In genomic region chr11:54312021-54312420, GRCm38 (mm10) we compare ENCODE assay signal across 12 mouse cellular contexts. TPM values are rescaled to one million over a fixed set of nuclear protein-coding genes. Genes with fewer than 3 reads are reported as not detected.
DNase-seq lines count a peak whose midpoint lies in the region; ATAC-seq and TF ChIP-seq lines count a peak whose summit lies in the region.
"Had no signal": no experiment of that assay in that cellular context is flagged by ENCODE, and none has a peak within 500 bp of the region (broad histone marks: within the 10 kb centered on the region; RNA-seq: fewer than 3 reads in every experiment).

No protein-coding gene starts in this region.

- no peaks in the 10 kb centered on the region for H3K27me3 ChIP-seq in MEL (ENCODE audit: control insufficient read depth in 1 of 2, insufficient read depth in 2 of 2, low read length in 2 of 2)
- H3K27me3 ChIP-seq in hindbrain, embryonic 13.5 days = no peaks in the 10 kb centered on the region
- H3K27me3 ChIP-seq in midbrain, embryonic 10.5 days (ENCODE audit: low read depth, poor library complexity, severe bottlenecking) = no peaks in the 10 kb centered on the region

- H3K79me2 ChIP-seq in MEL (ENCODE audit: control insufficient read depth, insufficient read depth, low read length, poor library complexity) = no peaks in the 10 kb centered on the region

- H3K4me1 ChIP-seq in MEL (ENCODE audit: control insufficient read depth in 1 of 2, insufficient read depth in 2 of 2, low read length in 2 of 2) = peaks cover 29 to 35% of the 10 kb centered on the region in 2 experiments
- peaks cover 58% of the 10 kb centered on the region for H3K4me1 ChIP-seq in hindbrain, embryonic 13.5 days (replicated peaks)
- H3K4me1 ChIP-seq in midbrain, embryonic 10.5 days = peaks cover 65% of the 10 kb centered on the region

- peaks cover 0 to 22% of the 10 kb centered on the region in 2 experiments; a peak in 2 of 4 replicates for H3K36me3 ChIP-seq in MEL (ENCODE audit: control insufficient read depth in 1 of 2, insufficient read depth in 2 of 2, low read length in 2 of 2)
- no peaks in the 10 kb centered on the region for H3K36me3 ChIP-seq in hindbrain, embryonic 13.5 days
- H3K36me3 ChIP-seq in midbrain, embryonic 10.5 days = no peaks in the 10 kb centered on the region

- H3K9ac ChIP-seq in MEL (ENCODE audit: control insufficient read depth, low read depth, low read length, poor library complexity, severe bottlenecking) = no peak overlapping the region
- H3K9ac ChIP-seq in hindbrain, embryonic 13.5 days = peak overlapping the region; percentile 52

- peak; percentile 59; the same call in 1 of the 2 replicates for ATAC-seq in hindbrain, embryonic 13.5 days (ENCODE audit: low FRiP score)

- 5% methylated on average over 5 of the region's 5 CpGs for WGBS in hindbrain, embryonic 13.5 days
- WGBS in midbrain, embryonic 10.5 days = 5% methylated on average over 5 of the region's 5 CpGs

- H3K4me2 ChIP-seq in hindbrain, embryonic 13.5 days = no peak overlapping the region

- TF ChIP-seq EP300 in MEL (IDR thresholded peaks at IDR 0.05; ENCODE audit: low read depth in 1 of 2, low read length in 2 of 2) = no peak

- no peak overlapping the region for H3K4me3 ChIP-seq in MEL (ENCODE audit: control insufficient read depth in 1 of 2, insufficient read depth in 1 of 2, low read depth in 2 of 2, low read length in 2 of 2)
- no peak overlapping the region for H3K4me3 ChIP-seq in hindbrain, embryonic 13.5 days
- H3K4me3 ChIP-seq in midbrain, embryonic 10.5 days = peak overlapping the region; percentile 16; the same call in 1 of the 2 replicates

- no peak for TF ChIP-seq CTCF in MEL (IDR thresholded peaks at IDR 0.05 in 2 of 3, conservative IDR thresholded peaks at IDR 0.05 in 1 of 3; ENCODE audit: control insufficient read depth in 1 of 3, insufficient read depth in 1 of 3, low read depth in 2 of 3, low read length in 3 of 3, poor library complexity in 1 of 3, severe bottlenecking in 1 of 3)

- peak; percentile 51 for DNase-seq in cerebellum, adult 9-10 months
- DNase-seq in cerebellum, adult 11 months = no peak
- peak; percentile 23 for DNase-seq in MEL (ENCODE audit: low read depth, low spot score)
- DNase-seq in fibroblast of lung, adult 2 months (ENCODE audit: low read depth) = peak; percentile 73
- DNase-seq in midbrain, embryonic 10.5 days (ENCODE audit: low spot score) = peak; percentile 76
- no peak for DNase-seq in urinary bladder, adult 2 months (ENCODE audit: low spot score)
- no peak for DNase-seq in thymus, postnatal 25 days

- TF ChIP-seq RAD21 in MEL (IDR thresholded peaks at IDR 0.05; ENCODE audit: low read depth, low read length) = no peak

- no peaks in the 10 kb centered on the region for H3K9me3 ChIP-seq in MEL (replicated peaks; ENCODE audit: insufficient read depth, low read length)
- no peaks in the 10 kb centered on the region for H3K9me3 ChIP-seq in hindbrain, embryonic 13.5 days
- no peaks in the 10 kb centered on the region for H3K9me3 ChIP-seq in midbrain, embryonic 10.5 days (replicated peaks)

- H3K27ac ChIP-seq in MEL (ENCODE audit: control insufficient read depth, low read depth, low read length) = no peak overlapping the region
- H3K27ac ChIP-seq in hindbrain, embryonic 13.5 days = peak overlapping the region; percentile 70
- peak overlapping the region; percentile 81 for H3K27ac ChIP-seq in midbrain, embryonic 10.5 days (replicated peaks)

- no peak for TF ChIP-seq POLR2A in MEL (IDR thresholded peaks at IDR 0.05; ENCODE audit: control insufficient read depth in 1 of 2, insufficient read depth in 1 of 2, low read depth in 1 of 2, low read length in 2 of 2, poor library complexity in 1 of 2)

TF ChIP-seq in MEL, 35 proteins besides CTCF, POLR2A, EP300 and RAD21:
- TF ChIP-seq JUND (IDR thresholded peaks at IDR 0.05; ENCODE audit: low read depth, low read length) (no peak), SIN3A (IDR thresholded peaks at IDR 0.05; ENCODE audit: low read length) (no peak), ZC3H11A (IDR thresholded peaks at IDR 0.05; ENCODE audit: low read depth, low read length) (no peak), POLR2AphosphoS5 (IDR thresholded peaks at IDR 0.05; ENCODE audit: borderline replicate concordance, low read depth, low read length) (no peak), ZKSCAN1 (IDR thresholded peaks at IDR 0.05; ENCODE audit: low read depth, low read length) (no peak), GATA1 (IDR thresholded peaks at IDR 0.05; ENCODE audit: low read depth, low read length) (no peak), CHD1 (IDR thresholded peaks at IDR 0.05; ENCODE audit: low read depth, low read length) (no peak), SMC3 (IDR thresholded peaks at IDR 0.05; ENCODE audit: low read depth, low read length) (no peak), MAX (IDR thresholded peaks at IDR 0.05; ENCODE audit: low read length) (no peak), HCFC1 (IDR thresholded peaks at IDR 0.05; ENCODE audit: low read depth, low read length) (no peak), MEF2A (IDR thresholded peaks at IDR 0.05; ENCODE audit: extremely low read depth, insufficient replicate concordance, low read depth, low read length, poor library complexity, severe bottlenecking) (no peak), MAZ (IDR thresholded peaks at IDR 0.05; ENCODE audit: low read depth, low read length) (no peak), MXI1 (IDR thresholded peaks at IDR 0.05; ENCODE audit: low read depth, low read length) (no peak), MAFK (IDR thresholded peaks at IDR 0.05; ENCODE audit: borderline replicate concordance, low read depth, low read length) (no peak), CHD2 (IDR thresholded peaks at IDR 0.05; ENCODE audit: low read length) (no peak), UBTF (IDR thresholded peaks at IDR 0.05; ENCODE audit: borderline replicate concordance, insufficient read depth, low read depth, low read length) (no peak), ETS1 (IDR thresholded peaks at IDR 0.05; ENCODE audit: low read depth, low read length) (no peak)

RNA-seq across cellular contexts. Expression of gene Acsl6, which starts 8.4 kb away (rescaled TPM):
- total RNA-seq in MEL (2012; rRNA removed) = 3.2 and 7.9 TPM in 2 replicates
- 1 to 10 TPM in 1 of 2 experiments, not detected in 1; 2.8 TPM for polyA plus RNA-seq in MEL (2012; ENCODE audit: insufficient read depth in 1 of 2, insufficient read length in 2 of 2, low read depth in 1 of 2, low replicate concordance in 2 of 2, missing spikeins in 1 of 2)
- polyA plus RNA-seq in hindbrain, embryonic 13.5 days (2015; fragmentation: Nextera tagmentation; extraction: Ambion mirVana) = 39.6 and 40.4 TPM in 2 replicates
- polyA plus RNA-seq in midbrain, embryonic 10.5 days (2016; fragmentation: Nextera tagmentation; extraction: Ambion mirVana) = 14.4 and 20.4 TPM in 2 replicates
- polyA plus RNA-seq in urinary bladder, adult 2 months (2012; rRNA removed) = 0.96 and 1.1 TPM in 2 replicates

RNA-seq across cellular contexts. Expression of gene Il3, which starts 44.9 kb away (rescaled TPM):
- not detected in 2 replicates for total RNA-seq in MEL (2012; rRNA removed)
- not detected for polyA plus RNA-seq in MEL (2012; ENCODE audit: insufficient read depth in 1 of 2, insufficient read length in 2 of 2, low read depth in 1 of 2, low replicate concordance in 2 of 2, missing spikeins in 1 of 2)
- not detected in 2 replicates for polyA plus RNA-seq in hindbrain, embryonic 13.5 days (2015; fragmentation: Nextera tagmentation; extraction: Ambion mirVana)
- polyA plus RNA-seq in midbrain, embryonic 10.5 days (2016; fragmentation: Nextera tagmentation; extraction: Ambion mirVana) = not detected in 2 replicates
- not detected in 2 replicates for polyA plus RNA-seq in urinary bladder, adult 2 months (2012; rRNA removed)
- total RNA-seq: layer of hippocampus, postnatal 14 days; neutrophil, adult 5-6 weeks had no signal
- polyA plus RNA-seq: C2C12; cortical plate, adult 2 months had no signal

RNA-seq across cellular contexts. Expression of gene Meikin, which starts 58.4 kb away (rescaled TPM):
- not detected in 2 replicates for total RNA-seq in MEL (2012; rRNA removed)
- not detected for polyA plus RNA-seq in MEL (2012; ENCODE audit: insufficient read depth in 1 of 2, insufficient read length in 2 of 2, low read depth in 1 of 2, low replicate concordance in 2 of 2, missing spikeins in 1 of 2)
- not detected in 2 replicates for polyA plus RNA-seq in hindbrain, embryonic 13.5 days (2015; fragmentation: Nextera tagmentation; extraction: Ambion mirVana)
- not detected in 2 replicates for polyA plus RNA-seq in midbrain, embryonic 10.5 days (2016; fragmentation: Nextera tagmentation; extraction: Ambion mirVana)
- not detected in 2 replicates for polyA plus RNA-seq in urinary bladder, adult 2 months (2012; rRNA removed)
- total RNA-seq: layer of hippocampus, postnatal 14 days; neutrophil, adult 5-6 weeks had no signal
- polyA plus RNA-seq: C2C12; cortical plate, adult 2 months had no signal

Comparison
In these comparisons a context has a peak if more than half of its experiments do, and no peak if none do; other contexts are left out.
1. DNase-seq: peak in cerebellum, adult 9-10 months (single experiment), MEL (single experiment), fibroblast of lung, adult 2 months (single experiment) and midbrain, embryonic 10.5 days (single experiment); none in cerebellum, adult 11 months (single experiment), urinary bladder, adult 2 months (single experiment) and thymus, postnatal 25 days (single experiment).